Mouse (Mus musculus): ENCODE measurements around the gene Armc5.

- no peak for TF ChIP-seq CTCF (IDR thresholded peaks at IDR 0.05; ENCODE audit: low read depth)
- TF ChIP-seq EP300 (IDR thresholded peaks at IDR 0.05; ENCODE audit: low read depth) = no peak
These were observed 42.6 kb downstream of the Armc5 start for GRCm38 (mm10) chr7:128279750-128280149.
